Mouse (Mus musculus) lung, postnatal 0 days (tissue): ENCODE measurements at regions not wholly inside any gene's neighbourhood (a gene's known extent, or its start where the extent isn't known, plus 50 kb on each side); places are given as distances from the start of the nearest gene placed in this dataset.

Experiments
- CTCF ChIP-seq: IDR thresholded peaks from 2 replicates; pipeline ENCODE4 v1.5.1; 2016; ENCODE audit warnings: antibody characterized with exemption, mild to moderate bottlenecking
- EP300 ChIP-seq: IDR thresholded peaks from 2 replicates; pipeline ENCODE4 v1.6.1; 2016; ENCODE audit warnings: antibody characterized with exemption, mild to moderate bottlenecking, control low read depth

GRCm38 (mm10) chr13:83809535-83809934 is 305.7 kb downstream of the Mef2c start:
- TF ChIP-seq CTCF (no peak), EP300 (no peak)
